Mouse (Mus musculus) bone marrow macrophage, adult 2 months (primary cell): ENCODE results near the gene Ino80e.

ENCODE experiments used
- CTCF ChIP-seq: IDR thresholded peaks from 2 replicates; pipeline ENCODE4 v1.5.1; 2012; ENCODE audit warnings: low read depth, mild to moderate bottlenecking, low read length, moderate library complexity
- POLR2A ChIP-seq: IDR thresholded peaks from 2 replicates; pipeline ENCODE4 v1.6.1; 2012; ENCODE audit warnings: mild to moderate bottlenecking, low read depth, low read length, borderline replicate concordance

DNA sequence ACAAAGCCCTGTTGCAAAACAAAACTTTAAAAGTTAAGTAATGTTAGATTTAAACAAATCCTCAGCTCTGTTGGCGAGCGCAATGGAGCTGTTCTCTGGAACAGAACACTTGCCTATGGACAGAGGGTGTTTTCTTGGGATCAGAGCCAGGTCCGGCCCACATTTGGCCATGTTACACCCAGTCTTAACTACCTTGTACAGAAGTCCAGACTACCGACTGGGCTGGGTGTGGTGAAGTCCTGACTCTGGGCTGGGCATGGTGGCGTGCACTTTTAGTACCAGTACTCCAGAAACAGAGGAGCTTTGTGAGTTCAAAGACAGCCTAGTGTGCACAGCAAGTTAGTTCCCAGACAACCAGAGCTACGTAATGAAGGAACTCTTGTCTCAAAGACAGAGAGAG lies 55.2 kb downstream of the Ino80e start:
- TF ChIP-seq CTCF (no peak), POLR2A (no peak)
